Mouse (Mus musculus) liver, embryonic 11.5 days (tissue): Measurements from ENCODE around the gene Macf1. TPM values are rescaled to one million over a fixed set of nuclear protein-coding genes. Genes with fewer than 3 reads are reported as not detected.

Source experiments
- ATAC-seq: fragments of 200-750 bp; cut with Nextera tagmentation; replicated peaks from 2 replicates; pipeline ENCODE4 v1.8.0; 2017; ENCODE audit warnings: moderate number of reproducible peaks, mild to moderate bottlenecking, moderate TSS enrichment, moderate library complexity; ENCODE audit not compliant: low FRiP score
- DNase-seq: peaks from one replicate; pipeline ENCODE4 v3.0.0-alpha.2; 2017; ENCODE audit warnings: low spot score
- H3K27ac ChIP-seq: fragments of 300-500 bp; sonication (generic); 2 replicates; pipeline ENCODE4 v1.5.1; 2014; ENCODE audit warnings: mild to moderate bottlenecking, low read depth, low read length, control low read depth
- H3K27me3 ChIP-seq: fragments of 300-500 bp; sonication (generic); replicated peaks from 2 replicates; pipeline ENCODE4 v1.6.1; 2014; ENCODE audit warnings: low read length, mixed read lengths; ENCODE audit not compliant: control insufficient read depth, insufficient read depth
- H3K36me3 ChIP-seq: fragments of 300-500 bp; sonication (generic); 2 replicates; pipeline ENCODE4 v1.6.1; 2014; ENCODE audit warnings: mild to moderate bottlenecking, low read length, moderate library complexity, mixed read lengths; ENCODE audit not compliant: control insufficient read depth, insufficient read depth
- H3K4me1 ChIP-seq: fragments of 300-500 bp; sonication (generic); replicated peaks from 2 replicates; pipeline ENCODE4 v1.6.1; 2014; ENCODE audit warnings: low read length, mixed read lengths; ENCODE audit not compliant: control insufficient read depth, insufficient read depth
- H3K4me2 ChIP-seq: fragments of 300-500 bp; sonication (generic); 2 replicates; pipeline ENCODE4 v1.6.1; 2014; ENCODE audit warnings: mild to moderate bottlenecking, control low read depth, moderate library complexity
- H3K4me3 ChIP-seq: fragments of 300-500 bp; sonication (generic); 2 replicates; pipeline ENCODE4 v1.5.1; 2014; ENCODE audit warnings: low read depth, low read length, control low read depth
- H3K9ac ChIP-seq: fragments of 300-500 bp; sonication (generic); 2 replicates; pipeline ENCODE4 v1.6.1; 2014; ENCODE audit warnings: low read depth, low read length, control low read depth
- H3K9me3 ChIP-seq: fragments of 300-500 bp; sonication (generic); 2 replicates; pipeline ENCODE4 v1.6.1; 2016; ENCODE audit warnings: low read length, inconsistent platforms, mixed read lengths; ENCODE audit not compliant: control insufficient read depth
- WGBS: fragments of 180-500 bp; shearing (Covaris S2); extraction: QIAGEN DNeasy Blood & Tissue Kit; methylation state at CpG from one replicate; pipeline ENCODE4 v1.1.7; 2014; 5-methylcytosine and 5-hydroxymethylcytosine counted together
- polyA plus RNA-seq: library from polyadenylated mRNA; unstranded; fragments of >200 nt; fragmentation: Nextera tagmentation; extraction: Ambion mirVana; gene quantifications from 2 replicates; pipeline ENCODE4 v1.2.1, GENCODE M21; 2014

Gene Macf1
- polyA plus RNA-seq, 1 experiment from 2014 or later, result 36.5 TPM

DNA sequence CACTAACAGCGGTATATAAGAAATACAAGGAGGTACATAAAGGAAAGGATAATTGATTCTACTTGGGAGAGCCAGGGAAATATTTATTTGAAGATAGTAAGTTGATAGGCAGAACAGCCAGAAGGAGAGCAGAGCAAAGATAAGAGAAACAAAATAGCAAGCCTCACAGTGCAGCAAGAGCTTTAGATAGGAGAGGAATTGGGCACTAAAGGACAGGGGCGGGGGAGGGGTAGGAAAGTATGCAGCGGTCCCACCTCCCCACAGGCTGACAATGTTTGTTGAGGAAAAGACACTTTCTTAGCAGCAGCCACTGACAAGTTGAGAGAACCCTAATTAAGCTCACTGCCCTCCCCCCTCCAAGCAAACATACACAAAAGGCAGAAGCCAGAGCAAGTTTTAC lies 131.5 kb downstream of the Macf1 start:
- ATAC-seq (peak; percentile 74), DNase-seq (no peak)
- Histone ChIP-seq H3K9me3 (no peaks in the 10 kb centered on the region), H3K4me1 (peaks cover 25% of the 10 kb centered on the region), H3K9ac (no peak overlapping the region), H3K27me3 (no peaks in the 10 kb centered on the region), H3K36me3 (no peaks in the 10 kb centered on the region), H3K4me3 (no peak overlapping the region), H3K27ac (no peak overlapping the region), H3K4me2 (no peak overlapping the region)
- 32% methylated on average over 3 of the region's 3 CpGs for WGBS

DNA sequence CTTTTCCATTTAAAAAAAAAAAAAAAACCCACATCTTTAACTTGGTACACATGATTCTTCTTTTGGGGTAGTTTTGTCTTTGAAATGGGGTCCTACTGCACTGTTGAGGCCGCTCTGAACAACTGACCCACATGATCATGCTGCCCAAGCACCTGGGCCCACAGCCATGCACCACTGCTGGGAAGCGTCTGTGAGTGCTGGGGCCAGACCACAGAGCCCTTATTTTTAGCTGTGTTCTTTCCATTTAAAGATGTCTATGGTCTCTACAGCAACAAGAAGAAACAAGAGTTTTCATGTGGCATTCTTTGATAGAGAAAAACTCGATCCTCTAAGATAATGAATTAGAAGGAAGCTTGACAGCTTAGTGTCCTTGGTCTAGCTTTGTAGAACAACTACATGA lies 135.8 kb downstream of the Macf1 start:
- H3K4me3 ChIP-seq, result no peak overlapping the region
- no peak overlapping the region for H3K9ac ChIP-seq
- ATAC-seq (no peak), DNase-seq (no peak)
- 79% methylated on average over 3 of the region's 3 CpGs for WGBS
- H3K36me3 ChIP-seq, result peaks cover 4% of the 10 kb centered on the region; the same call in 1 of the 2 replicates
- no peaks in the 10 kb centered on the region for H3K27me3 ChIP-seq
- H3K4me1 ChIP-seq, result peaks cover 10% of the 10 kb centered on the region
- no peak overlapping the region for H3K27ac ChIP-seq
- H3K9me3 ChIP-seq, result no peaks in the 10 kb centered on the region
- no peak overlapping the region for H3K4me2 ChIP-seq

DNA sequence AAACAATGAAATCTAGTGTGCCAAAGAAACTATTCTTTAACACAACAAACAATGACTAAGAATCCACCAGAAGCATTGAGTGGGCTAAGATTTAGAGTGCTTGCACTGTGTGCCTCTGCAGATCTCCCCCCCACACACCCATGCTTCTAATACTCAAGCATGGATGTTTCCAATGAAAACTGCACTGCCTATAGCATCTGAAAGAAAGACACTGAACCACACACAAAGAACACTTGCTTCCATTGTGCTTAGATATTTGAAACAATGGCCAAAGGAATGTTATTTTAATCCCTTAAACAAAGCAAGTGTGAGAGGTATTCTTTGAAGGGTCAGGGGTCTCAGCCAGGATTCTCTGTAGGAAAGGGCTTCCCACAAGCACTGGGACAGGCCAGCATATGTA lies 140.5 kb downstream of the Macf1 start:
- H3K4me3 ChIP-seq, result no peak overlapping the region
- no peaks in the 10 kb centered on the region for H3K4me1 ChIP-seq
- DNase-seq (no peak), ATAC-seq (no peak)
- H3K36me3 ChIP-seq, result peaks cover 7% of the 10 kb centered on the region; the same call in 1 of the 2 replicates
- no peak overlapping the region for H3K27ac ChIP-seq
- no peak overlapping the region for H3K4me2 ChIP-seq
- H3K27me3 ChIP-seq, result no peaks in the 10 kb centered on the region
- H3K9ac ChIP-seq, result no peak overlapping the region
- no peaks in the 10 kb centered on the region for H3K9me3 ChIP-seq

DNA sequence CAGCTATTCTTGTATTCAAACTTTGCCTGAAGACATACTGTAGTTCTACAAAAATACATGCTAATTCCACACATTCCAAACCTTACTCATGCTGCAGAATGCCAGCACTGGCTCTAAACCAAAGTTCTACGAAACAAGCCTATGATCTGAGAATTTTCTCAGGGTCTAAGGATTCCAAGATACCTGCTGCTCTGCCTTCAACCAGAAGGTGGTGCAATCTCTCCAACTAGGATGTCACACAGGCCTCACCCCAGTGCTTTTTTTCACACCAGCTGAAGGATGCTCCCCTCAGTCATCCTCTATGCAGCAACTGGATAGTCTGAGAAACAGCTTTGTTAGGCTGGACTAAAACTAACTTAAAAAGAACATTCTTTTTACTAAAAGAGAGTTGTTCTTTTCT lies 148.9 kb downstream of the Macf1 start:
- Histone ChIP-seq H3K4me1 (no peaks in the 10 kb centered on the region), H3K27me3 (no peaks in the 10 kb centered on the region), H3K4me2 (no peak overlapping the region), H3K9ac (no peak overlapping the region), H3K36me3 (peaks cover 3% of the 10 kb centered on the region; the same call in 1 of the 2 replicates), H3K4me3 (no peak overlapping the region), H3K27ac (no peak overlapping the region), H3K9me3 (no peaks in the 10 kb centered on the region)
- DNase-seq (no peak), ATAC-seq (peak; percentile 69; the same call in 1 of the 2 replicates)
- WGBS, result 65% methylated on average over 1 of the region's 1 CpGs

DNA sequence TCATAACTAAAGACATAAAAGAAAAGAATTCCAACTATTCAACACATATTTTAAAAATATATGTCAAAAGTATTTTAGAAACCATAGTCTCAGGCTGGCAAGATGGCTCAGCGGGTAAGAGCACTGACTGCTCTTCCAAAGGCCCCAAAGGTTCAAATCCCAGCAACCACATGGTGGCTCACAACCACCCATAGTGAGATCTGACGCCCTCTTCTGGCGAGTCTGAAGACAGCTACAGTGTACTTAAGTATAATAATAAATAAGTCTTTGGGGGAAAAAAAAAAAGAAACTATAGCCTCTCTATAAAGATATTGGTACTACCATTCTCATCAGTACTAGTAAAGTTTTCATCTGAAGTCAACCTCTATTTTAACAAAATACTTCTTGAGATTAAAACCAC lies 152.2 kb downstream of the Macf1 start:
- 37% methylated on average over 3 of the region's 3 CpGs for WGBS
- H3K4me1 ChIP-seq, result no peaks in the 10 kb centered on the region
- ATAC-seq, result no peak

DNA sequence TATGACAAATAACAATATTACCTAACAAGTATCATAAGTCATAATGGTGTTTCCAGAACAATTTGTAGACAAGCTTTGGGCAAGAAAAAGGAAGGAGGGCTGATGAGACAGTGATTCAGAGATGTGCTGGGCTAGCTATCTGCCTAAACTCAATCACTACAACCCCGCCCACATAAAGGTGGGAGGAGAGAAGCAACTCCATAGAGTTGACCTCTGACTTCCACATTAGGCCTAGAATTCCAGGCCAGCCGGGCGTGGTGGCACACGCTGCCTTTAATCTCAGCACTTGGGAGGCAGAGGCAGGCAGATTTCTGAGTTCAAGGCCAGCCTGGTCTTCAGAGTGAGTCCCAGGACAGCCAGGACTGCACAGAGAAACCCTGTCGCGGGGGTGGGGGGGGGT lies 153.2 kb downstream of the Macf1 start:
- Histone ChIP-seq H3K27me3 (no peaks in the 10 kb centered on the region), H3K36me3 (no peaks in the 10 kb centered on the region), H3K27ac (no peak overlapping the region), H3K4me3 (no peak overlapping the region), H3K9ac (no peak overlapping the region), H3K9me3 (no peaks in the 10 kb centered on the region), H3K4me2 (no peak overlapping the region), H3K4me1 (no peaks in the 10 kb centered on the region)
- 76% methylated on average over 6 of the region's 6 CpGs for WGBS
- no peak for DNase-seq
- ATAC-seq, result no peak

More for the DNA sequence above, 152.2 kb downstream of the Macf1 start:
- no peak overlapping the region for H3K9ac ChIP-seq
- H3K4me3 ChIP-seq, result no peak overlapping the region
- no peak overlapping the region for H3K27ac ChIP-seq
- H3K27me3 ChIP-seq, result no peaks in the 10 kb centered on the region
- no peak for DNase-seq
- no peaks in the 10 kb centered on the region for H3K36me3 ChIP-seq
- no peak overlapping the region for H3K4me2 ChIP-seq
- no peaks in the 10 kb centered on the region for H3K9me3 ChIP-seq

DNA sequence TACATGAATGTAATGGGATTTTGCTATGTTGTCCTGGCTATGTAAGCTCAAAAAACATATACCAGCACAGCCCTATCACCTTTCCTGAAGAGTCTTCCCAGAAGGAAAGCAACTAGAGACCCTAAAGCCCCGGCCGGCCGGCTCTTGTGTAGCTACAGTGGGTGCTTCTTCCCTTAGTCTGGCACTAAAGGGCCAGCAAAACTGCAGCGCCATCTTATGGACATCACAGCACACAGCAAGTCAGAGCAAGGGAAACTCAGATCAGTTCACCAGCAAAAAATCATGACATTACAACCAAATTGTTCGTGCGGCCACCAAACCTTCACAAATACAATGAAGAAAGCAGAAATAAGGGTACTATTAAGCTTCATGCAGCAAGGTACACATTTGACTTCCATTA lies 154.9 kb downstream of the Macf1 start:
- Histone ChIP-seq H3K9ac (no peak overlapping the region), H3K9me3 (no peaks in the 10 kb centered on the region), H3K4me2 (no peak overlapping the region), H3K27ac (no peak overlapping the region), H3K36me3 (no peaks in the 10 kb centered on the region), H3K4me1 (0 out of 2 replicates have a peak, but pooled peaks cover 2% of the 10 kb centered on the region), H3K27me3 (no peaks in the 10 kb centered on the region), H3K4me3 (no peak overlapping the region)
- 55% methylated on average over 6 of the region's 6 CpGs for WGBS
- ATAC-seq (no peak), DNase-seq (no peak)

DNA sequence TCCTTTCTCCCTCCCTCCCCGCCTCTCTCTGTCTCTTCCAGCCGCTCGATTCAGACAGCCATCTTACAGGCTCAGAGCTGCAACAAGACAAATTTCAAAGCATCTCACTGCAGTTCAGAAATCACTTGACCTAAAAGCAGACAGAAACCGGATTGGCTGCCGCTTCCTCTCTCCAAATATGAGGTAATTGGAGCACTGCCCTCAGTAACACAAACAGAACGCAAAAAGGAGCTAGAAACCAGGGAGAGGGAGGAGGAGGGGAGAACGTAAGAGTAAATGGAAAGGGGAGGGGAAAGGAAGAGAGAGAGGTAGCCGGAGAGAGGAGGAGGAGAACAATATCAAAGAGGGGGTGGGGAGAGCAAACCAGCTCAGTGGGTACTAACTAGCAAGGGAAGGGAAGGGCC lies 156.6 kb downstream of the Macf1 start:
- Histone ChIP-seq H3K4me1 (0 out of 2 replicates have a peak, but pooled peaks cover 2% of the 10 kb centered on the region), H3K27me3 (no peaks in the 10 kb centered on the region), H3K4me2 (peak overlapping the region; percentile 47), H3K9ac (no peak overlapping the region), H3K27ac (no peak overlapping the region), H3K4me3 (no peak overlapping the region), H3K9me3 (no peaks in the 10 kb centered on the region), H3K36me3 (no peaks in the 10 kb centered on the region)
- ATAC-seq (no peak), DNase-seq (no peak)
- 42% methylated on average over 8 of the region's 8 CpGs for WGBS

DNA sequence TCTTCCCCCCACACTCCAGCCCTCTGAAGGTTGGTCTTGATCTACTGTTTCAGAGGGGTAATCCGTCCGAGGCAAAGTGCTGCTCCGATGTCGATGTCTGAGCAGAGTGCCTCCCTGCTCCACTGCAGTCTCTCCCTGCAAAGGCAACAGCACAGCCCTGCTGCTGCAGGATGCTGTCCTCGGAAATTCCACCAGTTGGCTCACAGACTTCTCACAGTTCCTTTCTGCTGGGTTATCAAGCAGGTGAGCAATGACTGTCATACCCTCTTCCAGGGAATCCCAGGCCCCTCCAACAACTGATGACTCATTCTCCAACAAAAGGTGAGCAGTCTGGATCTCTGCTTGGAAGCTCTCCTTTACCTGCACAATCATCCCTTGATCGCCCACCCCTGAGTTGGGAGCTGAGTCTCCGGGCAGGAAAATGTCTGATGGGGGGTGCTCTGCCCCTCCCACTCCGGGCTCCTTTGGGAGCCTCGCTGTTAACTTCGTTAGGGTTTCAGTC lies 157.3 kb downstream of the Macf1 start:
- H3K9ac ChIP-seq, result no peak overlapping the region

More for the DNA sequence above, 157.3 kb downstream of the Macf1 start:
- H3K4me2 ChIP-seq, result peak overlapping the region; percentile 47
- no peaks in the 10 kb centered on the region for H3K36me3 ChIP-seq
- 62% methylated on average over 10 of the region's 10 CpGs for WGBS
- H3K4me3 ChIP-seq, result no peak overlapping the region
- no peaks in the 10 kb centered on the region for H3K27me3 ChIP-seq
- DNase-seq, result no peak
- H3K27ac ChIP-seq, result no peak overlapping the region
- 0 out of 2 replicates have a peak, but pooled peaks cover 2% of the 10 kb centered on the region for H3K4me1 ChIP-seq
- no peak for ATAC-seq
- no peaks in the 10 kb centered on the region for H3K9me3 ChIP-seq
